Mouse (Mus musculus) lung, embryonic 14.5 days (tissue): ENCODE measurements around the gene Fam168b. TPM values are rescaled to one million over a fixed set of nuclear protein-coding genes. Genes with fewer than 3 reads are reported as not detected.
A peak's percentile ranks its signal among the peaks of the same experiment; 100 is the strongest.

Experiments used
- ATAC-seq: fragments of 200-750 bp; cut with Nextera tagmentation; 2 replicates; pipeline ENCODE4 v1.8.0; 2017; ENCODE audit warnings: mild to moderate bottlenecking, moderate TSS enrichment, moderate library complexity; ENCODE audit not compliant: insufficient read depth
- DNase-seq: peaks from one replicate; pipeline ENCODE4 v3.0.0-alpha.2; 2015
- H3K27ac ChIP-seq: fragments of 300-500 bp; sonication (generic); 2 replicates; pipeline ENCODE4 v1.5.1; 2014; ENCODE audit warnings: low read depth, mild to moderate bottlenecking, moderate library complexity
- H3K27me3 ChIP-seq: fragments of 300-500 bp; sonication (generic); 2 replicates; pipeline ENCODE4 v1.6.1; 2014; ENCODE audit warnings: low read length, control low read depth; ENCODE audit not compliant: insufficient read depth
- H3K36me3 ChIP-seq: fragments of 300-500 bp; sonication (generic); 2 replicates; pipeline ENCODE4 v1.6.1; 2014; ENCODE audit warnings: control low read depth; ENCODE audit not compliant: insufficient read depth
- H3K4me1 ChIP-seq: fragments of 300-500 bp; sonication (generic); 2 replicates; pipeline ENCODE4 v1.6.1; 2014; ENCODE audit warnings: antibody characterized with exemption, control low read depth; ENCODE audit not compliant: insufficient read depth
- H3K4me2 ChIP-seq: fragments of 300-500 bp; sonication (generic); 2 replicates; pipeline ENCODE4 v1.6.1; 2014; ENCODE audit warnings: mild to moderate bottlenecking
- H3K4me3 ChIP-seq: fragments of 300-500 bp; sonication (generic); 2 replicates; pipeline ENCODE4 v1.5.1; 2014; ENCODE audit warnings: low read depth, low read length
- H3K9ac ChIP-seq: fragments of 300-500 bp; sonication (generic); 2 replicates; pipeline ENCODE4 v1.6.1; 2014
- H3K9me3 ChIP-seq: fragments of 300-500 bp; sonication (generic); 2 replicates; pipeline ENCODE4 v1.6.1; 2016; ENCODE audit warnings: low read depth, low read length, control low read depth
- CTCF ChIP-seq: IDR thresholded peaks from 2 replicates; pipeline ENCODE4 v1.5.1; 2016; ENCODE audit warnings: antibody characterized with exemption, low read depth
- WGBS: fragments of 180-500 bp; shearing (Covaris S2); extraction: QIAGEN DNeasy Blood & Tissue Kit; methylation state at CpG from one replicate; pipeline ENCODE4 v1.1.7; 2014; 5-methylcytosine and 5-hydroxymethylcytosine counted together
- polyA plus RNA-seq: library from polyadenylated mRNA; unstranded; fragments of >200 nt; fragmentation: Nextera tagmentation; extraction: Ambion mirVana; gene quantifications from 2 replicates; pipeline ENCODE4 v1.2.1, GENCODE M21; 2014

The Fam168b gene
- polyA plus RNA-seq, 1 experiment from 2014 or later, result 86.0 TPM

DNA sequence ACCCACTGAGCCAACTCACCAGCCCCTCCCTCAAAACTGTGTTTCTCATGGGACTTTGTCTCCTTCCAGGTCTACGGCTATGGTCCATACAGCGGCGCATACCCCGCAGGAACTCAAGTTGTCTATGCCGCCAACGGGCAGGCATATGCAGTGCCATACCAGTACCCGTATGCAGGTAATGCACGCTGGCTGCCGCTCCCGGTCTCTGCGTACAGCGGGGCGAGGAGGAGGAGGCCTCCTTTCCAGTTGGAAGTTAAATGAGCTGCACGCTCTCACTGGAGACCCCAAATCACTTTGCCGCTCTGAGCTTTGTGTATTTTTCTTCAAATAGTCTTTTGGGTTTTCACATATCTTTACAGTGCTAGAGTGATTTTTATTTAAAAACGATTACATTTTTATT is 26.4 kb upstream of the Fam168b start:
- no peak overlapping the region for H3K27ac ChIP-seq
- no peaks in the 10 kb centered on the region for H3K9me3 ChIP-seq
- H3K27me3 ChIP-seq, result no peaks in the 10 kb centered on the region
- peaks cover 5% of the 10 kb centered on the region; the same call in 1 of the 2 replicates for H3K36me3 ChIP-seq
- ATAC-seq (no peak), DNase-seq (no peak)
- no peak for TF ChIP-seq CTCF
- 94% methylated on average over 16 of the region's 16 CpGs for WGBS
- no peaks in the 10 kb centered on the region for H3K4me1 ChIP-seq
- H3K9ac ChIP-seq, result no peak overlapping the region
- no peak overlapping the region for H3K4me3 ChIP-seq
- no peak overlapping the region for H3K4me2 ChIP-seq

DNA sequence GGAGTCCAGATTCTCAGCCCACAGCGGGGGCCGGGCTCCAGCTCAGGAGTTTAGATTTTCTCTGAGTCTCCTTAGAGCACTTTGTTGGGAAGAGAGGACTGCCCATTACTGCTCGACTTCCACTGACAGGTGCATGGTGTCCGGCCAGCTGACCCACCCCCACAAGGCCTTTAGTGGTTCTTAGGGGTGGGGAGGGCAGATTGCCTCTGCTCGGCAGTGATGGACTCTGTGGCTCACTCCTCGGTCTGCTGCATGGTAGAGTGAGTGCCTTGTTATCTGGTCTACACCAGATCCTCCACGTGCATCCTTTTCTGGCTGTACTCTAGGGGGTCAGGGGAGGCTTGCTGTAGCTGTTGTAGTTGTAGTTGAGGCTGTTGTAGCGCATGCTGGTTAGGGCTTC is 25.5 kb upstream of the Fam168b start:
- Histone ChIP-seq H3K4me3 (no peak overlapping the region), H3K27ac (no peak overlapping the region), H3K27me3 (no peaks in the 10 kb centered on the region), H3K36me3 (peaks cover 5% of the 10 kb centered on the region; the same call in 1 of the 2 replicates), H3K9ac (no peak overlapping the region), H3K4me2 (no peak overlapping the region), H3K4me1 (no peaks in the 10 kb centered on the region), H3K9me3 (no peaks in the 10 kb centered on the region)
- DNase-seq, result no peak
- no peak for TF ChIP-seq CTCF
- ATAC-seq, result no peak
- WGBS, result 88% methylated on average over 8 of the region's 8 CpGs

DNA sequence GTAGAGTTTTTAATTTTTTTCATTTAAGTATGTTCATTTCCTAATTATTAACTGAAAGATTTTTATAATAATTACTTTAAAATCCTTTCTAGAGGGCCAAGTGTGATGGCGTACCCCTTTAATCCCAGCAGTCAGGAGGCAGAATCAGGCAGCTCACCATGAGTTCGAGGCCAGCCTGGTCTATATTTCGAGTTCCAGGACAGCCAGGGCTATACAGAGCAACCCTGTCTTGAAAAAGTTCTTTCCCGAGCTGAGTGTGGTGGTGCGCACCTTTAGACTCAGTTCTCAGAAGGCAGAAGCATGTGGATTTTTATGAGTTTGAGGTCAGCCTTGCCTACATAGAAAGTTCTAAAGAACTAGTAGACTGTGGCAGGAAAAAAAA is 24.7 kb upstream of the Fam168b start:
- no peak for TF ChIP-seq CTCF
- Histone ChIP-seq H3K4me1 (no peaks in the 10 kb centered on the region), H3K27me3 (no peaks in the 10 kb centered on the region), H3K4me2 (no peak overlapping the region), H3K9ac (no peak overlapping the region), H3K9me3 (no peaks in the 10 kb centered on the region), H3K27ac (no peak overlapping the region), H3K36me3 (peaks cover 5% of the 10 kb centered on the region; the same call in 1 of the 2 replicates), H3K4me3 (no peak overlapping the region)
- ATAC-seq, result no peak
- 90% methylated on average over 5 of the region's 5 CpGs for WGBS
- DNase-seq, result no peak

DNA sequence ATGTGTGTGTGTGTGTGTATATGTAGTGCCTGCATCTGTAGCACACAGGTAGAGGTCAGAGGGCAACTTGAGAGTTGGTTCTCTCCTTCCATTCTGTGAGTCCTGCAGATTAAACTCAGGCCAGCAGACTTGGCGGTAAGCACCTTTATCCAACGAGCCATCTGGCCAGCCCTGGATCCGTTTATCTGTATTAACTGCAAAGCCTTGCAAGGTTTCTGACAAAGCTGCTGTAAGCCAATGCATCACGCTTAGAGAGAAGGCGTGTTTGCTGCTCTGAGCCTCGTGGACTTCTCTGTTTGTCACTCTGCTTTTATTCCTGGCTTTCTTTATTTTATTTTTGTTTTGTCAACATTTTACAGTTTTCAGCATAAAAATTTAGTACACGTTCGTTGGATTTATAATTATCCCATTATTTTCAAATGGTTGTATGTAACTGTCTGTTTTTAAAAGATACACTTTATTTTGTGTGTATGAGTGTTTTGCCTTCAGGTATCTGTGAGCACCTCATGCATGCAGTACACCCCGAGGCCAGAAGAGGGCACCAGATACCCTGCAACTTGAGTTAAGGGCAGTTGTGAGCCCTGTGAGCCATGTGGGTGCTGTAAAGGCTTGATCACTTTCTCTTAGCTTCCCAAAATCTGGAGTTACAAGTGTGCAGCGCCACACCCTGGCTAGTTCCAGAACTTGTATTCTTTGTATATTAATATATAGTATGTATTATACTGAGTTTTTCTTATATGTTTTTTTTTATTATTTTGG is 24.1 kb upstream of the Fam168b start:
- no peaks in the 10 kb centered on the region for H3K9me3 ChIP-seq
- ATAC-seq (peak; percentile 61; the same call in 1 of the 2 replicates), DNase-seq (peak; percentile 92)
- peaks cover 8% of the 10 kb centered on the region; the same call in 1 of the 2 replicates for H3K36me3 ChIP-seq
- no peak overlapping the region for H3K4me2 ChIP-seq
- no peak overlapping the region for H3K9ac ChIP-seq
- WGBS, result 53% methylated on average over 10 of the region's 10 CpGs
- H3K27me3 ChIP-seq, result no peaks in the 10 kb centered on the region
- no peak overlapping the region for H3K27ac ChIP-seq
- H3K4me3 ChIP-seq, result no peak overlapping the region
- TF ChIP-seq CTCF, result peak; percentile 91
- H3K4me1 ChIP-seq, result no peaks in the 10 kb centered on the region

DNA sequence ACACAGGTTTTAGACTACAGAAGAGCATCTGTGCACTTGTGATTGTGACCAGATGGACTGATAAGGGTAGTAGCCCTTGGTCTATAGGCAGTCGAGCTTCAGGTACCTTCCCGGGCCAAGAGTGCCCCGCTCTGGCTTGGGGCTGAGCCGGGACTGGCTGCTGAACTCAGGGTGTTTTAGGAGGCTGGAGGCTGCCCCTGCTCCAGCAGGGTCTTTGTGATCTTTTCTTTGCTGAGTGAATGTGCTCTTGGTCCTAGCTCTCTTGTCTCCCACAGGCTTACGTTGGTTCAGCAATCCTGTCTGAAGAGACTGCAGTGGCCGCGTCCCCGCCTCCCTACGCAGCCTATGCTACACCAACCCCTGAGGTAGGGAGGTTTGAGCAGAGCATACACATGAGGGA is 23.0 kb upstream of the Fam168b start:
- DNase-seq (no peak), ATAC-seq (no peak)
- Histone ChIP-seq H3K4me2 (no peak overlapping the region), H3K27ac (no peak overlapping the region), H3K4me1 (no peaks in the 10 kb centered on the region), H3K9me3 (no peaks in the 10 kb centered on the region), H3K4me3 (no peak overlapping the region), H3K36me3 (0 out of 2 replicates have a peak, but pooled peaks cover 3% of the 10 kb centered on the region), H3K27me3 (no peaks in the 10 kb centered on the region), H3K9ac (no peak overlapping the region)
- WGBS, result 76% methylated on average over 9 of the region's 9 CpGs
- no peak for TF ChIP-seq CTCF

DNA sequence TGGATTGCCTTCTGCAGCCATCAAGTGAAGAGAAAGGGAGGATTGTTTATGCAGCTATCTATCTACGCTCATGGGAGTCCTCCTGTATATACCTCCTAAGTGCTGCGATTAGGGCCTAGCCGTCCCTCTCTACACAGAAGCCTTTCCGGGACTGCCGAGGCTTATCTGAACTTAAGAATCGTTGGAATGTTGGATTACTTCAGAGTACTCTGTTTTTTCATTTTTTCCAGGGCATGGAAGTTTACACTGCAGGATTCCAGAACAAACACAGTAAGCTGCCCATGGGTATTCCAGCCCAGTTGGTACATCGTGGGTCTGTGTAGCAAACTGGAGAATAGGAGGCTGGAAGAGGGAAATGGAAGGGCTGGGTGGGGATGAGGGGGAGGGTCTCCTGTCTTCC is 21.4 kb upstream of the Fam168b start:
- peak; percentile 63 for ATAC-seq
- H3K27ac ChIP-seq, result peak overlapping the region; percentile 44; the same call in 1 of the 2 replicates
- no peaks in the 10 kb centered on the region for H3K27me3 ChIP-seq
- peak; percentile 41 for DNase-seq
- TF ChIP-seq CTCF, result no peak
- H3K9me3 ChIP-seq, result no peaks in the 10 kb centered on the region
- no peaks in the 10 kb centered on the region for H3K4me1 ChIP-seq
- 0 out of 2 replicates have a peak, but pooled peaks cover 3% of the 10 kb centered on the region for H3K36me3 ChIP-seq
- H3K4me2 ChIP-seq, result no peak overlapping the region
- 30% methylated on average over 7 of the region's 7 CpGs for WGBS
- H3K4me3 ChIP-seq, result no peak overlapping the region
- H3K9ac ChIP-seq, result no peak overlapping the region

DNA sequence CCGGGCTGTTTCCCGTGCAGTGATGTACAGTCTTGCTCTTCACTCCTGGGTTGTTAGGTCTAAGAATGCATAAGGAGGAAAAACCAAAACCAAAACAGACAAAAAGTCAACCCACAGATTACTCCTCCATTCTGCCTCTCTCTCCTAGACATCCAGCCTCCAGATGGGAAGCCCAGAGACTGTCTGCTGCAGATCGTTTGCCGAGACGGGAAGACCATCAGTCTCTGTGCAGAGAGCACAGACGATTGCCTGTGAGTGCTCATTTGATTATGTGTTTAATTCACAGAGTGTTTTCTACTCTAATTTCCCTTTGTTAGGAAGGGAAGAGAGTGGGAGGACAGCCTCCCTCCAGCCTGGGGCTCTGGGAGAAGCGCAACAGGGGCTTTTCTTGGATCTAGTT is 20.5 kb upstream of the Fam168b start:
- H3K27ac ChIP-seq, result no peak overlapping the region

More for the DNA sequence above, 20.5 kb upstream of the Fam168b start:
- H3K27me3 ChIP-seq, result no peaks in the 10 kb centered on the region
- ATAC-seq (no peak), DNase-seq (no peak)
- no peak overlapping the region for H3K4me3 ChIP-seq
- no peak overlapping the region for H3K4me2 ChIP-seq
- H3K4me1 ChIP-seq, result no peaks in the 10 kb centered on the region
- no peak for TF ChIP-seq CTCF
- H3K9me3 ChIP-seq, result no peaks in the 10 kb centered on the region
- H3K36me3 ChIP-seq, result 0 out of 2 replicates have a peak, but pooled peaks cover 3% of the 10 kb centered on the region
- 69% methylated on average over 7 of the region's 7 CpGs for WGBS
- no peak overlapping the region for H3K9ac ChIP-seq
